Mouse (Mus musculus) myocyte (in vitro differentiated cells): ENCODE data around the gene Dennd4a.

ENCODE experiments used
- POLR2AphosphoS2 ChIP-seq: IDR thresholded peaks from one replicate; pipeline ENCODE4 v1.6.1; 2011; ENCODE audit warnings: low read depth, control low read depth; ENCODE audit not compliant: insufficient read length
- TCF12 ChIP-seq: IDR thresholded peaks from one replicate; pipeline ENCODE4 v1.6.1; 2011; ENCODE audit warnings: mild to moderate bottlenecking, control low read depth; ENCODE audit not compliant: poor library complexity, insufficient read depth, severe bottlenecking
- USF1 ChIP-seq: IDR thresholded peaks from one replicate; pipeline ENCODE4 v1.6.1; 2011; ENCODE audit warnings: low read depth, mild to moderate bottlenecking, control low read depth, moderate library complexity

DNA sequence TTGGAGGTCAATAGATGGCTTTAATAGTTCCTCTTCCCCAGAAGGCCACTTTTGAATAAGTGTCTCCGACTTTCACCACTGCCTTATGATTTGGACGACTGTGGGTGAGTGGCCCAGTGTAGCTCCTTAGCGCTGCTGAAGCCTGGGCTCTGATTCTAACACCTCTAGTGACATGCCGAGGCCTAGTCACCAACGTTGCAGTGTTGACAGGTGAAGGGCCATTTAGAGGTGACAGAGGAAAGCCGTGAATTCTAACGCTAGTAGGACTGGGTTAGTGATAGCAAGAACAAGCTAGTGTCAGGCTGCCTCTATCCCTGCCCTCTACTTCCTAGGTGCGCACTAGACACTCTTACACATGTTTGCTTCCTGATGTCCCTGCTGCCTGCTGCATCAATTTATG, 37.9 kb upstream of the Dennd4a start:
- TF ChIP-seq USF1 (no peak), TCF12 (no peak), POLR2AphosphoS2 (no peak)
